Mouse (Mus musculus): ENCODE results near the gene Pot1a.

DNA sequence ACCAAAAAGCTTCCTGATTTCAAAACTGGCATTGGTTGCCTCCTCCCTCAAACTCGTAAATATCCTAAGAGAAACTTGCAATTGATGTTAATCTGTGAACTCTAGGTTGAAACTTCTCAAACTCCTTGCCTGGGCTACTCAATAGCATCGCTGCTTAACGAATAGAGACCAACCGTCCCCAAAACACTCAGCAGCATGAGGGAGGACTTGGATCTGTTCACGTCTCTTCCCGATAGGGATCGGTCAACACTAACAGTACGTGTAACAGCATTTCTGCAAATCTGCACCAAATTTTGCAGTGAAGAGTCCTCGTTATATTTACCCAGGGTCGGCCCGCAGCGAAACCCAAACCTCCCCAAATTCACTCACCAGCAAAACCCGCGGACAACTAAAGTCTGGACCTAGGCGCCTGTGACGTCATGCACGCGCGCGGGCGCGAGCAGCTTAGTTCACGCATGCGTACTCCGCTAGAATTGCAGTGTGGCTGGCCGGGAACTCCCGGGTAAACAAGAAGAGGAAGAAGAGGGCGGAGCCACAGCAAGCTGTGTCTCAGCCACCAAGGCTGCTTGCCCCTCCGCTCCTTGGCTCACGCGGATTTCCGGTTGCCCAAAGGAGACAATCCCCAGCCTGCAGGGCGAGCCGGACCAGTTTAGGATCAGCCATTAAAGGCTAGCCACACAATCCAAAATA, at the start of gene Pot1a:
- TF ChIP-seq CHD2 (IDR thresholded peaks at IDR 0.05; ENCODE audit: low read depth, low read length) (no peak), HCFC1 (IDR thresholded peaks at IDR 0.05; ENCODE audit: borderline replicate concordance, insufficient read depth, low read length) (no peak), MAFK (IDR thresholded peaks at IDR 0.05; ENCODE audit: insufficient read depth, low read depth, low read length) (no peak)
